ENCODE assay signal across 9 mouse cellular contexts in the genomic region with DNA sequence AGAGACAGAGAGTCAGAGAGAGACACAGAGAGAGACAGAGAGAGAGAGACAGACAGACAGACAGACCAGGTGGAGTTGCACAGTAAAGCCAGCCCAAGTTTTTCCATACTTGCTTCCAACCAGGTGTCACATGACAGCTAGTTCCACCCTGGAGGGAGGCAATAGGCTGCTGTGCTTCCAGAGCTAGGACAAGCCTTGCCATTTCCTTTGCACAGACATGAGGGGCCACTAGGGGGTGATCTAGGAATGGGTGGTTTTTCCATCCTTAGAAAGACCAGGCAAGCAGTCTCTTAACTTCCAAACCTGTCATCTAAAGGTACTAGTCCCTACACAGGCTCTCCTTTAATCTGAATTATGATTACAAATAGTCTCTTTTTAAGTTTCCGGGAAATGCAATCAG.
A peak's percentile ranks its signal among the peaks of the same experiment; 100 is the strongest.
DNase-seq lines count a peak whose midpoint lies in the region; ATAC-seq and TF ChIP-seq lines count a peak whose summit lies in the region.
"Had no signal": no experiment of that assay in that cellular context is flagged by ENCODE, and none has a peak within 500 bp of the region (broad histone marks: within the 10 kb centered on the region; RNA-seq: fewer than 3 reads in every experiment).

No protein-coding gene starts in this region.

- ATAC-seq in intestine, embryonic 14.5 days (replicated peaks; ENCODE audit: low FRiP score, low TSS enrichment, low read depth), result peak; percentile 37
- peak; percentile 49; the same call in 1 of the 2 replicates for ATAC-seq in midbrain, embryonic 11.5 days (ENCODE audit: low FRiP score)

- no peak overlapping the region for H3K9ac ChIP-seq in intestine, embryonic 14.5 days (ENCODE audit: low read length)
- no peak overlapping the region for H3K9ac ChIP-seq in midbrain, embryonic 11.5 days (ENCODE audit: low read length)

- H3K27ac ChIP-seq in intestine, embryonic 14.5 days (ENCODE audit: low read depth), result no peak overlapping the region
- H3K27ac ChIP-seq in left cerebral cortex, adult 2 months, result no peak overlapping the region
- no peak overlapping the region for H3K27ac ChIP-seq in midbrain, embryonic 11.5 days (ENCODE audit: low read depth, low read length)

- 13% methylated on average over 1 of the region's 1 CpGs for WGBS in intestine, embryonic 14.5 days
- 41% methylated on average over 1 of the region's 1 CpGs for WGBS in midbrain, embryonic 11.5 days

- no peaks in the 10 kb centered on the region for H3K9me3 ChIP-seq in intestine, embryonic 14.5 days (ENCODE audit: control insufficient read depth, low read length)
- no peaks in the 10 kb centered on the region for H3K9me3 ChIP-seq in midbrain, embryonic 11.5 days (ENCODE audit: control insufficient read depth, low read length)

- DNase-seq in cerebellum, adult 18-20 months, result peak; percentile 15 to 29
- DNase-seq in cerebellum, adult 11 months, result no peak
- peak; percentile 89 for DNase-seq in embryo, embryonic 10.5 days (ENCODE audit: low spot score)
- DNase-seq in gastrocnemius, postnatal 14 days, result peak; percentile 77
- DNase-seq in intestine, embryonic 14.5 days (ENCODE audit: low spot score), result peak; percentile 74
- DNase-seq in left cerebral cortex, adult 2 months (ENCODE audit: extremely low spot score in 1 of 2, low spot score in 2 of 2), result peak; percentile 71 to 77
- DNase-seq in midbrain, embryonic 11.5 days (ENCODE audit: low spot score, missing footprints), result peak; percentile 95
- DNase-seq in spleen, postnatal 36 days (ENCODE audit: low spot score in 2 of 2), result peak; percentile 8 to 45

- no peak overlapping the region for H3K4me3 ChIP-seq in intestine, embryonic 14.5 days (ENCODE audit: low read depth, low read length)
- no peak overlapping the region for H3K4me3 ChIP-seq in left cerebral cortex, adult 2 months
- no peak overlapping the region for H3K4me3 ChIP-seq in midbrain, embryonic 11.5 days (ENCODE audit: low read depth, low read length)

- H3K4me1 ChIP-seq in intestine, embryonic 14.5 days (replicated peaks; ENCODE audit: control insufficient read depth, insufficient read depth, low read length), result peaks cover 60% of the 10 kb centered on the region
- H3K4me1 ChIP-seq in midbrain, embryonic 11.5 days (ENCODE audit: control insufficient read depth, insufficient read depth, low read length), result peaks cover 40% of the 10 kb centered on the region

- no peaks in the 10 kb centered on the region for H3K36me3 ChIP-seq in intestine, embryonic 14.5 days (ENCODE audit: control insufficient read depth, insufficient read depth, low read length)
- H3K36me3 ChIP-seq in midbrain, embryonic 11.5 days (ENCODE audit: control insufficient read depth, insufficient read depth, low read length), result no peaks in the 10 kb centered on the region

- intact Hi-C loops in gastrocnemius, postnatal 14 days (cut with DNase I; ENCODE audit: low total_unique reads), result loop anchor here (2.0 to 5.0 kb wide), 2 partner anchors 111 to 268 kb away; partner anchors contain the start of gene Pdzrn3
- intact Hi-C loops in left cerebral cortex, adult 2 months (cut with DNase I), result loop anchor here (1.0 to 2.0 kb wide), 2 partner anchors 268 to 350 kb away; no protein-coding TSS in a partner anchor

- peak; percentile 88 for TF ChIP-seq CTCF in left cerebral cortex, adult 2 months (IDR thresholded peaks at IDR 0.05)

- no peak overlapping the region for H3K4me2 ChIP-seq in intestine, embryonic 14.5 days (ENCODE audit: low read length)
- H3K4me2 ChIP-seq in midbrain, embryonic 11.5 days, result no peak overlapping the region

- no peaks in the 10 kb centered on the region for H3K27me3 ChIP-seq in intestine, embryonic 14.5 days (replicated peaks; ENCODE audit: control insufficient read depth, insufficient read depth, low read length)
- H3K27me3 ChIP-seq in midbrain, embryonic 11.5 days (ENCODE audit: control insufficient read depth, insufficient read depth, low read length), result peaks cover 9% of the 10 kb centered on the region
- H3K27me3 ChIP-seq: CH12.LX had no signal
